Mouse (Mus musculus) inflammation-experienced regulatory T-cells, adult 6 months (primary cell): Measurements from ENCODE around the gene 6030458C11Rik. TPM values are rescaled to one million over a fixed set of nuclear protein-coding genes. Genes with fewer than 3 reads are reported as not detected.
"Not testable (repeated sequence)": the region's sequence is repeated elsewhere in the genome, so short reads cannot be mapped to it uniquely, and the experiment has no call there.

Source experiments
- ATAC-seq: one replicate; pipeline ENCODE4 v1.8.0; 2017
- polyA plus RNA-seq, 3 experiments: library from polyadenylated mRNA; unstranded; fragments of 100-300 nt; shearing (Covaris generic); gene quantifications; one replicate each; pipeline ENCODE4 v1.2.1; 2017

Gene 6030458C11Rik
- polyA plus RNA-seq, 3 experiments from 2014 or later = 30.0 to 42.0 (median 31.1) TPM

GRCm38 (mm10) chr15:12817592-12817991 lies 6.9 kb downstream of the 6030458C11Rik start:
- no peak for ATAC-seq

GRCm38 (mm10) chr15:12812646-12813045 lies 11.8 kb downstream of the 6030458C11Rik start:
- ATAC-seq = no peak

DNA sequence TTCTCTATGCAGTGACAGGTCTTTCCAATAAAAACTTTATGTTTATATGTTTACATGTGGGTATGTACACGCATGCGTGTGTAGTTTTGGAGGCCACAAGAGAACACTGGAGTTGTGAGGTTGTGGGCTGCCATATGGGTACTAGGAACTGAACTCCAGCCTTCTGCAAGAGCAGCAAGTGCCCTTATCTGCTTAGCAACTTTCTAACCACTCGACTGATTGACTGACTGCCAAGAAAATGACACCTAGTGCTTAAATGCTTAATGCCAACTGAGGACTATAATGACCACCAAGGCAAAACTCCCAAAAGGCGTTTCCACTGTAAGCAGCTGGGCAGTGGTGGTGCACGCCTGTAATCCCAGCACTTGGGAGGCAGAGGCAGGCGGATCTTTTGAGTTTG lies 15.1 kb downstream of the 6030458C11Rik start:
- no peak for ATAC-seq

DNA sequence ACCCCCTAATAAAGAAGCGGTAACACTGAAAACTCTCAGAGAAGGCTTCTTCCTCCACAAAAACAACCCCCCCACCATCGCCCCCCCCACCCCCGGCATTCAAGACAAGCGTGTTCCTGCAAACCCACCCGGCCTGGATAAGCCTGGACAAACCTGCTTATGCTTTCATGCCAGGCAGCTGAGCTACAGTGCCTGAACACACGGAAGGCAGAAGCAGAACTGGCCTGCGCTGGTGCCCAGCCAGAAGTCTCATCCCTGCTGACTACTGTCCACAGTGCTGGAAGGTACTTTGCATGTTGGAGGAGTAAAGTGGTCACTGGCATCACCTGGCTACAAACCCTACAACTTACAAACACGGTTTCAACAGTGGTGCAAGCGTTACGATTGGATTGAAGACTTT lies 17.4 kb downstream of the 6030458C11Rik start:
- ATAC-seq = no peak

DNA sequence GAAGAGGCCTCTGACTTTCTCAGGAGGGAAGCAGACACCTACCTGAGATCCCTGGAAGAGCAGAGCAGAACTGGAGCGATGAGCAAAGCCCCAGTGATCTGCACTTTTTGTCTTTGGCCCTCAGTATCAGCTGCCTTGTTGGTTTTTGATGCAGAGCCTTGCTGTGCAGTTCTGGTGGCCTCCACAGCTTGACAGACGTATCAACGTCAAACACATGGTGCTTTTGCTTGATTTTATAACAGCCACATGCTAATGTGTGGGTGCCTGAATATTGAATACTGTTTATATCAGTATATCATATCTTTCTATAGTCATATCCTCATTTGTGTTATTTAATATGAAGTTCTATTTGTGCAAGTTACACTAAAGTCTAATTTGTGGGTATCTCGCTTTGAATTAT lies 19.4 kb downstream of the 6030458C11Rik start:
- ATAC-seq = no peak

- ATAC-seq = not testable (repeated sequence)
These were observed 23.3 kb downstream of the 6030458C11Rik start for GRCm38 (mm10) chr15:12801142-12801506.

DNA sequence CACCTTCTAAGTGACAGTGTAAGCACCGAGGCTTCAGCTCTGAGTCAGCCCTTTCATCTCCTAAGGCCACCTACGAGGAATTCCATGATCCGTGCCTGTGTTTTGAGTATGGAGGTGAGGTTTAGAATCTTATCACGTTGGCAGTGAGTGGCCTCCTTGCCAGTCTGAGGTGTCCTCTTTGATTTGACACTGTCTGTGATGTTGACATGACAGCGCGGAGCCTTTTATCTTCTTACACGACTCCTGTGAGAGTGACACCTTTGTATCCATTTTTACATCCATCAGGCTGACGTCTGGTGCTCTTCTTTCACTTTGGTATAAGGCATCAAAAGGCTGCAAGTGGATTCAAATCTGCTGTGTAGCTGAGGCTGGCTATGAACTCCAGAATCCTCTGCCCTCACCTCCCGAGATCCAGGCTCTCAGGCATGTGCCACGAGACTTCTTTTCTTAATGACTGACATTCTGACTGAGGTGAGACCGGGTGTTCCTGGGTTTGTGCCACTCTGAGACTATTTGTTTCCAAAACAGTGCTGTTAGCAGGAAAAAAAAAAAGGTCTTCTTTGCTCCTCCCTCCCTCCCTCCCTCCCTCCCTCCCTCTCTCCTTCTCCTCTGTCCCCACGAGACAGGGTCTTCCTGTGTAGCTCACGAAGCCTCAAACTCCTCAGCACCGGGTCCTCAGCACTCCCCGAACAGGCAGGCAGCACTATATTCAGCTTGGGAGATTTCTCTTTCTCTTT lies 23.9 kb downstream of the 6030458C11Rik start:
- peak; percentile 74 for ATAC-seq

GRCm38 (mm10) chr15:12798043-12798442 lies 26.4 kb downstream of the 6030458C11Rik start:
- ATAC-seq = no peak

GRCm38 (mm10) chr15:12795909-12796470 lies 28.5 kb downstream of the 6030458C11Rik start:
- no peak for ATAC-seq

GRCm38 (mm10) chr15:12795457-12795894 lies 29.0 kb downstream of the 6030458C11Rik start:
- ATAC-seq = peak; percentile 88

DNA sequence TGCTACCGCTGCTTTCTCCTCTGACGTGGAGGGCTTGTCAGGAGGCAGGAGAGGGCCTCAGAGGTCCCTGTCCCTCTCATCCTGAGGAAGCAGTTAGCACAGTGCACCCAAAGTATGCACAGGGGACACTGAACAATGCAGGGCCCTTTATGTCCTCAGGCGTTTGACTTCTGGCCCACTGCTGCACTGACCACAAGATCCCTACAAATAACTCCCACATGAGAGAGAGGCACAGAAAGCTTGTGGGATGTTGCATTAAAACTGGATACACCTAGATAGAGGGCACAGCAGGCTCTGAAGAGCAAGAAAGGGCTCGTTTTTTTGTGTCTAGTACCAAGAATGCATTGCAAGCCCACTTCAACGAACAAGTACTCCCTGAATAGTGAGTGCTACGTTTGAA lies 30.1 kb downstream of the 6030458C11Rik start:
- ATAC-seq = no peak

DNA sequence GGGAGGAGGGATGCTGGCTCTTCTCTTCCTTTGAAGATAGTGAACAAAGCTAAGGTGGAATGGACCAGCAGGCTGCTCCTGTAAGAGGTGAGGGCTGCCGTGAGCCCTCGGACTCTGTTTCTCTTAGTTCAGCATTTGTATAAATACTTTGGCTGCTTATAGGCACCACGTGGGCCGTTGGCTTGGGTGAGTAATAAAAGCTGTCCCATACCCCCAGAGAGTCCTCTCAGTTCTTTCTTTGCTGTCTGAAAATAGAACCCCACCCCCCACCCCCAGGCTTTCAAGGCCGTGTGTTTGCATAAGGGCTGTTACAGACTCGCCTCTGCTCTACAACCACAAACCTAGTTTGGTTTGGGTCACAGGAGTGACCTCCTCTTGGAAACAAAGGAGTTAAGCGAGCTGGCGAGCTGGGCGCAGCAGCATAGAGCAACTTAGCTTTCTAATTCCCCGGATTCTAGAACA lies 35.0 kb downstream of the 6030458C11Rik start:
- no peak for ATAC-seq

GRCm38 (mm10) chr15:12788536-12788935 lies 35.9 kb downstream of the 6030458C11Rik start:
- ATAC-seq = no peak

GRCm38 (mm10) chr15:12781729-12782326 lies 42.6 kb downstream of the 6030458C11Rik start:
- no peak for ATAC-seq

- no peak for ATAC-seq
These were observed 43.2 kb downstream of the 6030458C11Rik start for GRCm38 (mm10) chr15:12781296-12781695.

DNA sequence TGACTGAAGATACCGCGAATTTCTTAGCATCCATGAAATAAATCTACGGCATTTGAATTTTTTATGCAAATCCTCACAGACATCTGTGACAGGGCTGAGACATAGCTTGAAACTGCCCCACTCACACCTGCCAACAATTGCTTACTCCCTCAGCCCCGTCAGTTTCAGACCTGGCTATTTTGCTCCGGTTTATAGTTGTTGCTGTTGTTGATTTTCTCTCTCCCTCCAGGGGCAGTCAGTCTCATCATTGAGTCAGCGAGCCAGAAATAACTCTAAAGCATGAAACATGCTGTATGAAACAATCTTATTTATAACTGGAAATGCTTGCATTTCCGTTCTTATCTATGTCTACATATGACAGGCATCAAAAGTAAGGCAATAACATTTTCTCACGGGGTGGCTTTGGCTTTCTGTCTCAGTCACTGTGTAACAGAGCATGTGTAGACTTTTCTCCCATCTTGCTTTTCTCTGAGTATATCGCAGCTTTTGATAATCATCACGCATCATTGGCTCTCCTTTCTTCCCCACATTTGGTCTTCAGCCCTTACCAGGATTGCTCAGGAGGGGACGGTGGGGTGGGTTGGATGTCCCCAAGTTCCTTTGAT lies 50.2 kb downstream of the 6030458C11Rik start:
- ATAC-seq = no peak

- ATAC-seq = no peak
These were observed 53.5 kb downstream of the 6030458C11Rik start for GRCm38 (mm10) chr15:12770958-12771357.

- ATAC-seq = no peak
These were observed 57.6 kb downstream of the 6030458C11Rik start for GRCm38 (mm10) chr15:12766848-12767247.

DNA sequence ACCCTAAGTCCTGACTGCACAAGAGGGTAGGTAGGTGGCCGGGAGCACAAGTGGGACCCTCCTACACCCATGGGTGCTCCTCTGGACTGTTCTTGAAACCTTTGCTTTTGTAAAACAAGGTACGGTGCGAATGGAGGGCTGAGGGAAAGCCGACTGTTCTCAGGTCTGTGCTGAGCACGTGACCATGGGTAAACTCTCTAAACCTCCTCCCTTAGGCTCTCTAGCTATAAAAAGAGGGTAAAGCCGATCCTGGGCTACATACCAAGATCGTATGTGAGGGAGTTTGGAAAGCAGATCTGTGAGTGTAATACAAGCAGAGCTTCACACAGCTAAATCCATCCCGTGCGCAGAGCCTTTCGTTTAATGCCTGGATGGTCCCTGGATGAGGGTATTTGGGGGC lies 61.3 kb downstream of the 6030458C11Rik start:
- no peak for ATAC-seq

- no peak for ATAC-seq
These were observed 62.1 kb downstream of the 6030458C11Rik start for GRCm38 (mm10) chr15:12762258-12762913.

- no peak for ATAC-seq
These were observed 63.7 kb downstream of the 6030458C11Rik start for GRCm38 (mm10) chr15:12760747-12761146.

- ATAC-seq = no peak
These were observed 66.0 kb downstream of the 6030458C11Rik start for GRCm38 (mm10) chr15:12758461-12758860.
